Mouse (Mus musculus): ENCODE measurements around the gene Nsfl1c. TPM values are rescaled to one million over a fixed set of nuclear protein-coding genes. Genes with fewer than 3 reads are reported as not detected.

Nsfl1c gene
- 10 to 100 TPM; 39.8 to 40.0 TPM for total RNA-seq (2023)

DNA sequence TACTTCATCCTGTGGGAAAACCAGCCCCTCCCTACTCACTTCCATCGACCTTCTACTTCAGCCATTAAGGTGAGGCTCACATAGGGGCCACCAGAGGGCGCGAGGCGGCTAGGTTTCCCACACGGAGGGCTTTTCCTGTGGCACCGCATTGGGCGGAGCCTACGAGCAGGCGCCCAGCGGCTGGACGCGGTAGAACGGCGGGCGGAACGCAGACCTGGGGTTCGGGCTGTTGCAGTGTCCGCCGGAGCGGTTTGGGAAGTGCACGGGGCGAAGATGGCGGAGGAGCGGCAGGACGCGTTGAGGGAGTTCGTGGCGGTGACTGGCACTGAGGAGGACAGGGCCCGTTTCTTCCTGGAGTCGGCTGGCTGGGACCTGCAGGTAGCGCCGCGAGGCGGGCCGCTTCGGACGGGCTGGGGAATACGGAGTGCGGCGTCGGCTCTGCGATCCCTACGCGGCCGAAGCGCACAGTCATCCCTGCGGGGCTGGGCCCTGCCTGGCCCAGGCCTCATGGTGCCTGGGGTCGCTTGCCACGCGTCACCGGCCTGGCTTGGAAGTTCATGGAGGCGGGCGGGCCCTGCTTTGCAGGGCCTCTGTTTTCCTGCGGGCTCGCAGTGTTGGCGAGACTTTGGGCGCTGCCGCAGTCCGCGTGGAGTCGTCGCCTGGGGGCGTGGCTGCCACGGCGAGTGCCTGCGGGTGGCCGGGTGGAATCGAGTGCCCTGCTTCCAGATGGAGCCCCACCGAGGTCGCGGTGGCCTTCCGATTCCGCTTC lies at the start of gene Nsfl1c:
TSS of gene Nsfl1c (plus strand) at position 148 of the 769 bp plus-strand sequence.

DNA sequence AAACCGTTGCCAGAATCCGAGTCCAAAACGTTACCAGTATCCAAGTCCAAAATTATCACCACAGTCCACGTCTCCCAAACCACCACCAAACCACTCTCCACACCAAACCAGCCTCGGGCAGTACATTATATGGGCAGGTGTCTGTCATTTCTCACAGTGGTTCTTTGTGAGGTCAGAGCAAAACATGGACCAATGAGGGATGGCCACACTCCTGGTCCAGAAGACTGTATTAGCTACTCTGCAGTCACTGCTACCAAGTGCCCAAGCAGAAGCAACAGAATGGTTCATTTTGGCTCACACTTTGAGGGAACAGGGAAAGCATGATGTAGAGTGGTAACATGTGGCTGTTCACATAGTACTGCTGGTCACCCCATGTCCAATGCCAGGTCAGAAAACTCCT lies 17.9 kb upstream of the Nsfl1c start, which contains the start of gene 4921509C19Rik:
TSS of gene 4921509C19Rik (minus strand) at position 101 of the 400 bp plus-strand sequence.

DNA sequence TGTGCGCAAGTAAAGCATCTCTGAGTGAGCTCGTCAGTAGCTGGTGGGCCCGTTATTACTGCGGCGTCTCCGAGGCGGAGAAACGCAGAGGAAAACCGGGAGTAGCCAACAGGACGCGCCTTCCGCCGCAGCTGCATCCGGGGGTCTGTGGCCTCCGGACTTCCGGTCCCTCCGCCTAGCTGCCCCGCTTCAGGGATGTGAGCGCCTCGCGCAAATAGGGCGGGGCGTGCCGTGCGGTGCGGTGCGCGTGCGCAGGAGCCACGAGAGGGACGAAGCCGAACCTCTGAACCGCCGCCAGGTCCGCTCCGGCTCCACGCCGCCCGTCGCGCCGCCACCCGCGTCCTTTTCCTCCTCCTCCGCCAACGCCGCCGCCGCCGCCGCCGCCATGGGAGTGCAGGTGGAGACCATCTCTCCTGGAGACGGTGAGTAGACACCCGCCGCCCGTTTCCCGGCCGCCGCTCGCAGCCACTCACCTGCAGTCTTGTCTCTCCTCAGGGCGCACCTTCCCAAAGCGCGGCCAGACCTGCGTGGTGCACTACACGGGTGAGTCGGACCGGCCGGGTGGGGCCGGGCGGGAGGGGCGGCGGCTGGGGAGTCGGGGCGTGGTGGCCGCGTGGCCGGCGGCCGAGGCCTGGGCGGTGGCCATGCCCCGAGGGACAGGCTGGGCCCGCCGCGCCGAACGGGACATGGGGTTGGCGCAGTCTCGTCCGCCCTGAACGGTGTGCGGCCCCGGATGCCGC lies 48.5 kb downstream of the Nsfl1c start, which contains the start of gene Fkbp1a:
TSS of gene Fkbp1a (plus strand) at position 161 of the 740 bp plus-strand sequence.

Other genes starting within 250 kb of the Nsfl1c start
- gene 4921509C19Rik, start 18.0 kb upstream of the Nsfl1c start, total RNA-seq (2023) = not detected
- 10 to 100 TPM; 25.2 to 29.2 TPM for gene Fkbp1a, start 48.3 kb downstream of the Nsfl1c start, total RNA-seq (2023)
- not detected for gene Sdcbp2, start 78.4 kb downstream of the Nsfl1c start, total RNA-seq (2023)
- 1 to 10 TPM; 6.1 to 6.5 TPM for gene Snph, start 138.4 kb downstream of the Nsfl1c start, total RNA-seq (2023)
- not detected for gene Rad21l, start 174.4 kb downstream of the Nsfl1c start, total RNA-seq (2023)
- gene Tmem74b, start 207.8 kb downstream of the Nsfl1c start, total RNA-seq (2023) = not detected